Mouse (Mus musculus): Measurements from ENCODE around the gene Efna3.

The Efna3 gene

GRCm38 (mm10) chr3:89337721-89338578, 15.2 kb upstream of the Efna3 start, which contains the start of gene Efna4:
Gene Efna4, minus strand, starts transcription at chr3:89338028.
- no peak for DNase-seq

DNA sequence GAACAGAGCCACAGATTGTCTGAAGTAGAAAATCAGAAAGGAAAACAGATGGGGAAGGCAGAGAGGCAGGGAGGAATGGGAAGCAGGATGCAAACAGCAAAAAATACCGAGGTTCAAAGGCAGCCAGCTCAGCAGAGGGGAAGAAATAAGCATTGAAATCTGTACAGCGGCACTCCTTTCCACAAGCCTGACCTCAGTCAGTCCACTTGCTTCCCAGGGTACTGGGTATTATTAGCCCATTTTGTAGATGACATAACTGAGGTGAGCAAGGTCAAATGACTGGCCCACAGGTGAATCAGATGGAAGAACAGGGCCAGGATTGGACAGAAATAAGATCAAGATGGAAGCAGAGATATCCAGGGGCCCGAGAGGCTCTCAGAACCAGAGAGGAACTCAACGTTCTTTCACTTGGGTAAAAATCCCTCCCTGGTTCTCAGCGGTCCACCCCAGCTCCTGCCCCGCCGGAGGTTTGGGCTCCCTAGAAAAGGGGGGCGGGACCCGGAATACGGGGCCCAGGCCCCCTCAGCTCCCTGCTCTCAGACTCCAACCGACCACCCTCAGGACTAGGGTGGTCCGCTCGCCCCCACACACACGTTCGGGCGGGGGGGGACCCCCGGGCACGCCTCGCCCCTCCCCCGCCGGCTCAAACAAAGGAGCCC, 14.4 kb upstream of the Efna3 start:
- no peak for DNase-seq

DNA sequence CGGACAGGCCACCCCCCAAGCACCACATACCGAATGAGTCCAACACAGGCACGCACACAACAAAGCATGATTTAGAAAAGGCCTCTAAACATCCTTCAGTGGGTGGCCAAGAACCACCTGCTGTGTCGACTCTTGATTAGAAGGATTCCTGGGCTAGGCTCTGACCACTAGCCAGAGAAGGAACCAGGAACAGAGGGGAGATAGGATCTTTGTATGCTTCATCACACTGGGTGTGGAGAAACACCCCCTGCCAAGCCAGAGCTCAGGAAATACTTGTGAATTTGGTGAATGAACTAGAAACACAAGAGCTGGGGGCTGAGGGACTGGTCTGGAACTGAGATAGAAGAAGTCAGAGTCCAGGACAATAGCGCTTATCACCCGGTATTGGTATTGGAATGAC, 13.8 kb upstream of the Efna3 start:
- no peak for DNase-seq

DNA sequence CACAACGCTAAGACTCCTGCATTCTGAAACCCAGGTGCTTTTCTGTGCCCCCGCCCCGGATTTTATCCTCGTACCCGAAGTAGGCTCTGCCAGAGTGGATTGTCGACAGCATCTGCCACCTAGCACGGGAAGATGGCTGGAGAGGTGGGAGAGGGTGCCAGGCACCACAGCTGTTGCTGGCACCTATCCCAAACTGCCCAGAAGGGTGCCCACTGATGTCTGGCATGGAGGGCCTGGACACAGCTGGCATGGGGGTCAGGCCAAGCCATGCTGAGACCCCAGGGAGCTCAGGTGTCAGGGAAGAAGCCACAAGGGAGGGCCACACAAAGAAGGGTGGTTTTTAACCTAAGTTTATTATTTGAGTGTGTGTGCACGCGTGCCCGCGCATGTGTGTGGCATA, 10.3 kb upstream of the Efna3 start:
- no peak for DNase-seq

DNA sequence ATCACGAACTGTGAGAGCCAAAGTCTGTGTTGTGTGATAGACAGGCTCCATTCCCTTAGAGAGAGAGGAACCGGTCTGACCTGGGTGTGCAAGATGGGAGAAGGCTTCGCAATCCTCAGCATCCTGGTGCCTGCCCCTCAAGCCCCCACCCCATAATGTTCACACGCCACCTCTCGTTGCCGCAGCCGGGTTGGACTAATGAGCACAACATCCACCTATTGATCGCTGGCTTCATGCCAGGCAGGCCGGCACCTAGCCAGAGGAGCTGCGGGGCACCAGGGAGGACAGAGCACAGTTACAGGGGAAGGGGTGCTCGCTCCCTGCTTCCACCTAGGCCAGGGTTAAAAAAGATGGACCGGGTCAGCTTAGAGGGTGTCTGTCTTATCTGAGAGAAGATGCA, 9.7 kb upstream of the Efna3 start:
- no peak for DNase-seq

DNA sequence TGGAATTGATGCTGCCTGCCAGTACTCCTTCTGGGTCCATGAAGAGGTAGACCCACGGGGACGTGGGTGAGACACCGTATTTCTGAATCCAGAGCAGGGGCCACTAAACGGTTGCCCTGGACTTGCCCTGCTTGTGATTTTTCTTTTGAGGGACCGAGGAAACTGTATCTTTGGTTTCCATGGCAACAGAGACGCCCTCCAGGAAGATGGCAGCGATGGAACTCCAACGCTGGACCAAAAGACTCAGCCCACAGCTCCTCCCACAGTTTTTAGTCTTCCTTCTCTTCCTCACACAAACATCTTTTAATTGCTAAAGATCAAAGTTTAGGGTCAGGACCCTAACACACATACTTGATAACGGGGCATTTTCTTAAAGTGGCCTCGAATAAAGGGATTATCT, 9.2 kb upstream of the Efna3 start:
- no peak for DNase-seq

DNA sequence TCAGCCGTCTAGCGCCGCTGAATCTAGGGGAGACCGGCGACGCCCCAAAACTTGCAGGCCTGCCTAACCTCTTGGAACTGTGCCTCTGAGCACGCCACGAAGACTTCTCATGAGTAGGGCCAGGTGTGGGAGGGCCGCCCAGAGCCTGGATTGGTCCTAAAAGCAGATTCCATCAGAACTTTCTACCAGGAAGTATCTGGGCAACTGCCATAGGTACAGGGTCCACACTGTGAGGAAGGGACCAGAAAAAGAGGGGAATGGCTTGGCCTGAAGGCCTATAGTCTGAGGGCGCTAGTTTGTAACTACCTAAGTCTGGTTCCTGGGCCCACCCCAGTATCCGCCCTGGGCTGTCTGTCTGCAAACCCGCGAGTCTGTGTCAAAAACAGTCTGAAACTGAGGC, 8.8 kb upstream of the Efna3 start:
- no peak for DNase-seq

DNA sequence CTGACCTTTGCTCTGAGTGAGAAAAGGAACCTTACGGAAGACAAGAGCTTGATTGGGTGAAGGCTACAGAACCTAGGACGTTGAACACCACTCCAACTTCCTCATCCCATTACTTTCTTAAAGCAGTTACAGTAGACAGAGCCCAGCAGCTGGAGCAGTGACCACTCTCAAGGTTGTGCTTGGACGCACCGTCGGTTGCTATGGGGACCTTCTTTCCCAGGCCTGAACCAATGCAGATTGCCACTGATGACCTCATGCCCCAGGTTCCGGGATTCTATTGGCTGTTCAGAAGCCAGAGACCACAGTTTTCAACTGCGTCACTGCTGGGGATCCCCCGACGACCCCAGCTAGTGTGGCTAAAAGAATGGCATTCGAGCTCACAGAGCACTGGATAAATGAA, 8.2 kb upstream of the Efna3 start:
- DNase-seq = no peak

DNA sequence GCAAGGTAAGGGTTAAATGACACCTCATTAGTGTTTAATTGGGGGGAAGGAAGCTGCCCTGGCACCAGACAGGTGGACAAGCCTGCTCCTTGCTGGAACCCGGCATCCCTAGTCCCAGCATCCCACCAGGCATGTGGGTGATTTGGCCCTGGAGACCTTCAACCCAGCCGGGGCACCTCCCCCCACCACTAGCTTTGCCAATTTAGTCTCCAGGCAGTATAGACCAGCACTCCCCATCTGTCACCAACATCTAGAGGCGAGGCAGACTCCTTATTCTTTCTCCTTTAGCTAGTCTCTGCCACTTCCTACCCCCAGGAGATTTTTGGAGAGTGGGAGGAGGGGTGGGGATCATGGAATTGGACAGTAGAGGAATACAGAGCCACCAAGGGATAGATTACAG, 7.6 kb upstream of the Efna3 start:
- DNase-seq = no peak

DNA sequence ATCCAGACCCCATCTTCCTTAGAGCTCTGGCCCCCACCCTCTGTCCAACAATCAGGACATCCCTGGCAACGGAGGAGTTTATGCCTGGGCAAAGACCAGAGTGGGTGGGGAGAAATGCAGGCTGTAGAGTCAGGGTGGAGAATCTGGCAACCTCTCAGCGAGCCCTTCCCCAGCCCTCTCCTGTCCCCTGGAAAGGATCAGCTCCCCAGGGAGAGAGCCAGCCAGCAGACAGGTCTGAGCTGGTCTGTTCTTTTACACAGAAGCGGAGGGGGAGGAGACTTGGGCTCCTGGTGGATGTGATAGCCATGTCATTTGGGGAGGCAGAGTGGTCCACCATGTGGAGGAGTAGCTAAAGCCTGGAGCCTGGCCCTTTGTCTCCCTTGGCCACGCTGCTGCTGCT, 5.9 kb upstream of the Efna3 start:
- no peak for DNase-seq

GRCm38 (mm10) chr3:89327371-89327870, 4.7 kb upstream of the Efna3 start:
- DNase-seq = no peak

DNA sequence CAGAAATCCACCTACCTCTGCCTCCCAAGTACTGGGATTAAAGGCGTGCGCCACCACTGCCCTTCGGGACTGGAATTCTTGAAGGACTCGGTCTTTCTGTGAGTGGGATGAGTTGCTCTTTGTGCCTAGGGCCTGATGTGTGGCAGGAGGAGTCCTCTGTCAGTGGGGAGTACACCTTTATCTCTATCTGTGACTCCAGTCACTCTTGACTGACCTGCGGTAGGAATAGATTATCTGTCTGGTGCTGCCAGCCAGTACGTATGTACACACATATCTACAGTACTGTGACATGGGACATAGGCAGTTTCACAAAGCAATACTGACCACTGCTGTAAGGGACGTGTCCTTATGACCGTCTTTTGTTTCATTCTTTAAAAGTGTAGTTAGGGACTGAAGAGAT, 3.1 kb upstream of the Efna3 start:
- DNase-seq = no peak

GRCm38 (mm10) chr3:89322131-89322500, 649 bp downstream of the Efna3 start:
- no peak for DNase-seq

DNA sequence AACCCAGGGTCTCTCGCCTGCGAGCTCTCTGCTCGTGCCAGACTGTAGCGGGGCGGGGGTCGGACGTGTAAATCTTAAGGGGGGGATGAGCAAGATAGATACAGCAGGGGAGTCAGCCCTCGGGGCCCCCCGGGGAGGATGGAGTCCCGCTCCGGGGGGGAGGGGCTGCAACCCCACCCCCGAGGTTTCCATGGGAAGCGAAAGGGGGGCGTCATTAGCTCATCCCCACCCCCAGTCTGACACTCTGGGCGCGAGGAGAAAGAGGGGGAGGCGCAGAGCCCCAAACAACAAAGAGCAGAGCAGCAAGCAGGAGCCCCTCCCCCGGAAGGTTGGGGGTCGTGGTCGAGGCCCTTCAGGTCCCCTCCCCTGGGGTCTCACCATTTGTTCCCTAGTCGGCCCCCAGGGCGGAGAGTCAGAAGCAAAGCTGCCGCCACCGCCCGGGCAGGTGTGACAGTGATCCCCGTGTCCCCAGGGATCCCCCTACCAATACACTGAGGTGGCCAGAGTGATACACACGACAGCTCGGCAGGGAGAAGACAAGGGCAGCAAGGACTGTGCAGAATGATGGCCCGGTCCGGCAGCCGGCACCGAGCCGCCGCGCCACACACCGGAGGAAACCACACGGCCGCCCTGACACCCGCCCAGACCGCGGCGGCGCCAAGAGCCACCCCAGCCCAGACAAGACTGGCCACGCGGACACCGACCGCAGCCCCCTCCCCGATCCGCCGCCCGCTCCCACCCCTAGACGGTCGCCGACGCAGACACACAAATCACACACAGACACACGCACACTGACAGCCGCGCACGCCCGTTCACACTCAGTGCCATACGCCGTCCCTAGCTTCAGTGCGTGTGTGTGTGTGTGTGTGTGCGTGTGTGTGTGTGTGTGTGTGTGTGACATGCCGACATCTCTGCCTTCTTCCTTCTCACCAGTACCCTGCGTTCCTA, 1.3 kb downstream of the Efna3 start:
- peak in 1 of 2 experiments; percentile 37 for DNase-seq

GRCm38 (mm10) chr3:89320581-89321182, 2.1 kb downstream of the Efna3 start:
- DNase-seq = peak in 1 of 2 experiments; percentile 29

- no peak for DNase-seq
Measured at GRCm38 (mm10) chr3:89319591-89320350, 3.0 kb downstream of the Efna3 start.

DNA sequence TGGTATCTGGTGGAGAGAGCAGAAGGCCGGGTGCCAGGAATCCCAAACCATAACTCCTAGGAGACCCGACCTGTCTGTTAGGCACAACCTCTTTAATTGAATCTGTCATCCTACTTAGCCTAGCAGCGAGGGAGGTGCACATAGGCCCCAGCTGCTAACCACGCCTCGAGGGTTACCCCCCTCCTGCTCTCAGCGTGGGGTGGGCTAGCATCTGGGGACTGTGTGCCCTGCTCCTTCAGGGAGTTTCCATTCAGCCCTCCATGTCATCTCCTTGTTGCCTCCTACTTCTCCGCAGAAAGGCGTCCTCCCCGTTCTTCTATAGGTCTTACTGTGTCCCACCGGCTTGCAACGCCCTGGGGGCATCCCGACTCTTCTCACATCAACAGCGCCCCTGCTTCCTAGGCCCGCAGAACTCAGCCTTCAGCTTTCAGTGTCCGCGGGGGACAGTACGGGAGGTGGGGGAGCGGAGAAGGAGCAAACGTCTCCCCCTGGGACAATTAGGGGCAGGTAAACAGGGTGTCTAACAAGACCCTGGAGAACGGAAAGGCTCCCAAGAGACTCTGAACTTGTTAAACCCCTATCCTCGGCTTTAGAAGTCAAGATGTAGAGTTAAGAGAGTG, 3.7 kb downstream of the Efna3 start:
- DNase-seq = no peak

- DNase-seq = no peak
Measured at GRCm38 (mm10) chr3:89318316-89318715, 4.4 kb downstream of the Efna3 start.

DNA sequence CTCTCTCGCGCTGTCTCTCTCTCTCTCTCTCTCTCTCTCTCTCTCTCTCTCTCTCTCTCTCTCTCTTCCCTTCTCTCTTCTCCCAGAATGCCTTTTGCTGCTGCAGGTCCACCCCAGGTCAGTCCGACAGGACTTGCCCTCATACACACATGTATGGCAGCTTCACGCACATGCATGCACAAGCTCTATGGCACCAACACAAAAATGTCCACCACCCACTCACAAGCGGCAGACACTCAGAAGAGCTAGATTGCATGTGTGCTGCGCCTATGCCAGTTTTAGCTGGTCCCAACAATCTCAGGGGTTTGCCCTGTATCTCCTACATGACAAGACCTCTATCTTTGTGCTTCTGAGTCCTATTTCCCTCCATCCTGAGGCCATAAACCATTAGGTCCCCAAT, 5.5 kb downstream of the Efna3 start:
- DNase-seq = no peak

GRCm38 (mm10) chr3:89316833-89317232, 5.9 kb downstream of the Efna3 start:
- peak; percentile 88 to 92 for DNase-seq

Data from cerebellum, adult 18-20 months (tissue).